Mouse (Mus musculus): ENCODE measurements around the gene Rbbp6.
A peak's percentile ranks its signal among the peaks of the same experiment; 100 is the strongest.

- TF ChIP-seq ZC3H11A (IDR thresholded peaks at IDR 0.05; ENCODE audit: borderline replicate concordance, low read depth, low read length) (0 out of 2 replicates have a peak, but pooled peaks have one; percentile 44), MAFK (IDR thresholded peaks at IDR 0.05; ENCODE audit: insufficient read depth, low read depth, low read length) (no peak), ZNF384 (IDR thresholded peaks at IDR 0.05; ENCODE audit: low read depth, low read length) (no peak), HCFC1 (IDR thresholded peaks at IDR 0.05; ENCODE audit: borderline replicate concordance, insufficient read depth, low read length) (no peak), CHD2 (IDR thresholded peaks at IDR 0.05; ENCODE audit: low read depth, low read length) (no peak)
Measured at GRCm38 (mm10) chr7:123039302-123039701, 73.8 kb downstream of the Rbbp6 start.

Measured in ES-E14 (cell line).